Mouse (Mus musculus) bone marrow macrophage, adult 2 months (primary cell): Measurements from ENCODE around the gene Aldh1l1.

Source experiments
- CTCF ChIP-seq: IDR thresholded peaks from 2 replicates; pipeline ENCODE4 v1.5.1; 2012; ENCODE audit warnings: low read depth, mild to moderate bottlenecking, low read length, moderate library complexity
- POLR2A ChIP-seq: IDR thresholded peaks from 2 replicates; pipeline ENCODE4 v1.6.1; 2012; ENCODE audit warnings: mild to moderate bottlenecking, low read depth, low read length, borderline replicate concordance

DNA sequence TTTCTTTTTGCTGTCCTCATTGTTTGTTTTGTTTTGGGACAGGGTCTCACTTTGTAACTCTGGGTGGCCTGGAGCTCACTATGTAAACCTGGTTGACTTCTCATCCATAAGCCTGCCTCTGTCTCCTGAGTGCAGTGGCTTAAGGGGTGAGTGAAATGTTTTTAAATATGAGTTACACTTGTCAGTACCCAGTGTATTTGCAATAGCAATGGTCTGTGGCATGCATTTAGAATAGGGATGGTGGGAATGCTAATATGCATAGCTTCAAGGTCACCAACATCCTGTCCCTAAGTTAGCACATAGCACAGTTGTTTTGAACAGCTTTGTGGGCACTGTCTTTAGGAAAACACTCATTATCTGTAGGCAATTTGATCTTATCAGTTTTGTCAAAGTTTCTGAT is 21.2 kb downstream of the Aldh1l1 start:
- TF ChIP-seq POLR2A (no peak), CTCF (no peak)
